Mouse (Mus musculus) myocyte (in vitro differentiated cells): Measurements from ENCODE around the gene St6galnac3.

Experiments used
- MYOD1 ChIP-seq, 3 experiments: IDR thresholded peaks; one replicate each; pipeline ENCODE4 v1.6.1; 2011; ENCODE audit warnings: control low read depth in 2 of 3, low read depth in 2 of 3, mild to moderate bottlenecking in 2 of 3, moderate library complexity in 1 of 3; ENCODE audit not compliant: insufficient read length in 2 of 3, control insufficient read depth in 1 of 3
- POLR2A ChIP-seq: IDR thresholded peaks from one replicate; pipeline ENCODE4 v1.6.1; 2011; ENCODE audit warnings: low read depth, mild to moderate bottlenecking, control low read depth, moderate library complexity; ENCODE audit not compliant: insufficient read length

DNA sequence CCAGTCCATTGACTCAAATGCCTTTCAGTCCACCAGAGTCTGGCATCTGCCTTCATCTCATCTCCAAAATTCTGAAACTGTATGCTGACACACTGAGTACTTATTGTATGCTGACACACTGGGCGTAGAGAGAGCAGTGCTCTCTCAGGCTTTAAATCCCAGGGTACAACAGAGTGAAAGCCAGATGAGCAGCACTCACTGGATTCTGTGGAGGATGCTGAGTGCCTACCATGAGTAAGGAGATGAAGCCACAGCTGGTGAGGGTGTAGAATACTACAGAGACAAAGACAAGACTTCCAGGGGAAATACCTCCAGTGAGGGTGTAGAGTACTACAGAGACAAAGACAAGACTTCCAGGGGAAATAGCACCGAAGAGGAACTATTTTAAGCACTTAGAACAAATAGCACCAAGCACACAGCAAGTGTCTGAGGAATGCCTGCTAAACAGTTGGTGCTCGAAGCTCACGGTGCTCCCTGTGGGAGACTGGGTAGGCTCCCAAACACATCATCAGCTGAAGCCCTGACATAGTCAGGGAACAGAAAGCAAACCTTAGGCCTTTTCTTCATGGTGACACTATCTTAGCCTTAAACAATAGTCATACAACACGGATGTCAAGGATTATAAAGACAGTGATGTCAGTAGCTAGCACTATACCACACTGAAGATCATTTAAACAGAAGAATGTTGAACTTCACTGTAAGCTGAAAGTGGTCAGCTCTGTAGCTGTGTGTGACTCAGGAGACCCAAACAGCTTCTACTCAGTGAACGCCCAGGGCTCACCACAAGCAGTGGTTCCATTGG is 370.6 kb downstream of the St6galnac3 start:
- TF ChIP-seq POLR2A (no peak), MYOD1 (IDR thresholded peaks at IDR 0.05; ENCODE audit: control insufficient read depth in 1 of 3, insufficient read length in 2 of 3, low read depth in 2 of 3) (no peak)
